Mouse (Mus musculus) E14TG2a.4 (cell line): ENCODE results near the gene Vmp1.

Experiments
- H3K27me3 ChIP-seq: 2 replicates; pipeline ENCODE4 v1.6.1; 2014; ENCODE audit warnings: low read length, control low read depth; ENCODE audit not compliant: insufficient read depth
- H3K36me3 ChIP-seq: 2 replicates; pipeline ENCODE4 v1.6.1; 2014; ENCODE audit warnings: low read length, control low read depth; ENCODE audit not compliant: insufficient read depth
- H3K4me1 ChIP-seq: replicated peaks from 2 replicates; pipeline ENCODE4 v1.6.1; 2014; ENCODE audit warnings: low read depth, low read length, control low read depth
- H3K4me3 ChIP-seq: replicated peaks from 2 replicates; pipeline ENCODE4 v1.5.1; 2014; ENCODE audit warnings: mild to moderate bottlenecking, low read length
- H3K9me3 ChIP-seq: 2 replicates; pipeline ENCODE4 v1.6.1; 2014; ENCODE audit warnings: low read length, control low read depth
- CTCF ChIP-seq: conservative IDR thresholded peaks from 2 replicates; pipeline ENCODE4 v1.5.1; 2014; ENCODE audit warnings: low read length
- NANOG ChIP-seq: IDR thresholded peaks from 2 replicates; pipeline ENCODE4 v1.6.1; 2014; ENCODE audit warnings: borderline replicate concordance, low read length, mixed read lengths
- POU5F1 ChIP-seq: IDR thresholded peaks from 2 replicates; pipeline ENCODE4 v1.6.1; 2014; ENCODE audit warnings: low read length, borderline replicate concordance

Gene Vmp1

GRCm38 (mm10) chr11:86578106-86578808 is 105.4 kb downstream of the Vmp1 start:
- Histone ChIP-seq H3K9me3 (no peaks in the 10 kb centered on the region), H3K4me1 (peaks cover 95% of the 10 kb centered on the region), H3K4me3 (peak overlapping the region; percentile 64), H3K27me3 (no peaks in the 10 kb centered on the region), H3K36me3 (no peaks in the 10 kb centered on the region)
- TF ChIP-seq NANOG (no peak), CTCF (no peak), POU5F1 (no peak)

- TF ChIP-seq NANOG (no peak), CTCF (no peak), POU5F1 (no peak)
- Histone ChIP-seq H3K36me3 (no peaks in the 10 kb centered on the region), H3K4me1 (peaks cover 88% of the 10 kb centered on the region), H3K9me3 (no peaks in the 10 kb centered on the region), H3K4me3 (no peak overlapping the region; the same call in 1 of the 2 replicates), H3K27me3 (no peaks in the 10 kb centered on the region)
Measured at GRCm38 (mm10) chr11:86577231-86577630, 106.4 kb downstream of the Vmp1 start.

GRCm38 (mm10) chr11:86575632-86576378 is 107.8 kb downstream of the Vmp1 start:
- Histone ChIP-seq H3K9me3 (no peaks in the 10 kb centered on the region), H3K27me3 (no peaks in the 10 kb centered on the region), H3K4me1 (peaks cover 88% of the 10 kb centered on the region), H3K4me3 (no peak overlapping the region), H3K36me3 (no peaks in the 10 kb centered on the region)
- TF ChIP-seq NANOG: peak; percentile 46; the same call in 1 of the 2 replicates
- TF ChIP-seq CTCF: no peak

GRCm38 (mm10) chr11:86574408-86574807 is 109.2 kb downstream of the Vmp1 start:
- Histone ChIP-seq H3K9me3 (no peaks in the 10 kb centered on the region), H3K36me3 (no peaks in the 10 kb centered on the region), H3K27me3 (no peaks in the 10 kb centered on the region), H3K4me1 (peaks cover 75% of the 10 kb centered on the region), H3K4me3 (no peak overlapping the region)
- TF ChIP-seq POU5F1: no peak
- no peak for TF ChIP-seq NANOG
- no peak for TF ChIP-seq CTCF

GRCm38 (mm10) chr11:86573646-86574231 is 109.9 kb downstream of the Vmp1 start:
- Histone ChIP-seq H3K4me3 (no peak overlapping the region), H3K27me3 (no peaks in the 10 kb centered on the region), H3K36me3 (no peaks in the 10 kb centered on the region), H3K4me1 (peaks cover 70% of the 10 kb centered on the region), H3K9me3 (no peaks in the 10 kb centered on the region)
- TF ChIP-seq NANOG: no peak
- no peak for TF ChIP-seq POU5F1
- TF ChIP-seq CTCF: no peak

GRCm38 (mm10) chr11:86572623-86573022 is 111.0 kb downstream of the Vmp1 start:
- TF ChIP-seq POU5F1: no peak
- no peak for TF ChIP-seq CTCF
- TF ChIP-seq NANOG: no peak

GRCm38 (mm10) chr11:86571871-86572270 is 111.8 kb downstream of the Vmp1 start:
- H3K27me3 ChIP-seq: no peaks in the 10 kb centered on the region
- TF ChIP-seq NANOG (no peak), POU5F1 (no peak), CTCF (no peak)
- no peaks in the 10 kb centered on the region for H3K36me3 ChIP-seq
- no peak overlapping the region for H3K4me3 ChIP-seq
- no peaks in the 10 kb centered on the region for H3K9me3 ChIP-seq
- H3K4me1 ChIP-seq: peaks cover 53% of the 10 kb centered on the region

More at GRCm38 (mm10) chr11:86572623-86573022, 111.0 kb downstream of the Vmp1 start:
- Histone ChIP-seq H3K9me3 (no peaks in the 10 kb centered on the region), H3K36me3 (no peaks in the 10 kb centered on the region), H3K4me1 (peaks cover 61% of the 10 kb centered on the region), H3K4me3 (no peak overlapping the region), H3K27me3 (no peaks in the 10 kb centered on the region)
